Mouse (Mus musculus) inflammation-experienced regulatory T-cells, adult 6 months (primary cell): ENCODE data around the gene Rnf123. TPM values are rescaled to one million over a fixed set of nuclear protein-coding genes. Genes with fewer than 3 reads are reported as not detected.

Experiments
- ATAC-seq: one replicate; pipeline ENCODE4 v1.8.0; 2017
- polyA plus RNA-seq, 3 experiments: library from polyadenylated mRNA; unstranded; fragments of 100-300 nt; shearing (Covaris generic); gene quantifications; one replicate each; pipeline ENCODE4 v1.2.1; 2017

Rnf123 gene
- polyA plus RNA-seq, 3 experiments from 2014 or later = 36.0 to 83.5 (median 66.3) TPM

- peak; percentile 74 for ATAC-seq
Observed at GRCm38 (mm10) chr9:108104766-108105548, 21.8 kb upstream of the Rnf123 start.

GRCm38 (mm10) chr9:108099619-108100018 lies 16.5 kb upstream of the Rnf123 start:
- no peak for ATAC-seq

GRCm38 (mm10) chr9:108095949-108096712 lies 13.0 kb upstream of the Rnf123 start:
- ATAC-seq = no peak

- ATAC-seq = peak; percentile 23
Observed at GRCm38 (mm10) chr9:108095518-108095917, 12.4 kb upstream of the Rnf123 start.

GRCm38 (mm10) chr9:108094998-108095411 lies 11.9 kb upstream of the Rnf123 start:
- no peak for ATAC-seq

GRCm38 (mm10) chr9:108094184-108094941 lies 11.2 kb upstream of the Rnf123 start, which contains the start of gene Apeh:
Gene Apeh, minus strand, starts transcription at chr9:108094606.
- ATAC-seq = peak; percentile 95

- ATAC-seq = no peak
Observed at GRCm38 (mm10) chr9:108093586-108093985, 10.4 kb upstream of the Rnf123 start.

GRCm38 (mm10) chr9:108090611-108091120 lies 7.5 kb upstream of the Rnf123 start:
- no peak for ATAC-seq

GRCm38 (mm10) chr9:108085261-108085660 lies 2.1 kb upstream of the Rnf123 start:
- no peak for ATAC-seq

- no peak for ATAC-seq
Observed at GRCm38 (mm10) chr9:108083561-108083960, 415 bp upstream of the Rnf123 start.

GRCm38 (mm10) chr9:108082549-108082948 lies 597 bp downstream of the Rnf123 start:
- no peak for ATAC-seq

- no peak for ATAC-seq
Observed at GRCm38 (mm10) chr9:108080168-108080567, 3.0 kb downstream of the Rnf123 start, which contains the start of gene Mst1. Gene Mst1, plus strand, starts transcription at chr9:108080436.

- no peak for ATAC-seq
Observed at GRCm38 (mm10) chr9:108073141-108073930, 9.8 kb downstream of the Rnf123 start.

GRCm38 (mm10) chr9:108072481-108072924 lies 10.6 kb downstream of the Rnf123 start:
- ATAC-seq = no peak

- no peak for ATAC-seq
Observed at GRCm38 (mm10) chr9:108071801-108072200, 11.3 kb downstream of the Rnf123 start.

GRCm38 (mm10) chr9:108069529-108069928 lies 13.6 kb downstream of the Rnf123 start:
- no peak for ATAC-seq

GRCm38 (mm10) chr9:108069007-108069406 lies 14.1 kb downstream of the Rnf123 start:
- ATAC-seq = no peak

- peak; percentile 48 for ATAC-seq
Observed at GRCm38 (mm10) chr9:108067900-108068299, 15.2 kb downstream of the Rnf123 start.

- no peak for ATAC-seq
Observed at GRCm38 (mm10) chr9:108067199-108067598, 15.9 kb downstream of the Rnf123 start.

- ATAC-seq = no peak
Observed at GRCm38 (mm10) chr9:108065491-108066011, 17.6 kb downstream of the Rnf123 start.

GRCm38 (mm10) chr9:108063361-108063760 lies 19.8 kb downstream of the Rnf123 start:
- ATAC-seq = no peak
